Mouse (Mus musculus): ENCODE data around the gene Nkd2. TPM values are rescaled to one million over a fixed set of nuclear protein-coding genes. Genes with fewer than 3 reads are reported as not detected.
A peak's percentile ranks its signal among the peaks of the same experiment; 100 is the strongest.

Nkd2 gene
- total and polyA plus RNA-seq, 2 experiments from 2014 or later = 18.8 to 32.6 TPM

GRCm38 (mm10) chr13:73792176-73792575 lies 55.3 kb downstream of the Nkd2 start:
- H3K9ac ChIP-seq (replicated peaks; ENCODE audit: low read length, poor library complexity, severe bottlenecking) = no peak overlapping the region
- no peak overlapping the region for H3K4me2 ChIP-seq (ENCODE audit: low read depth, low read length, poor library complexity, severe bottlenecking)
- no peaks in the 10 kb centered on the region for H3K9me3 ChIP-seq (ENCODE audit: low read length)
- DNase-seq (ENCODE audit: low spot score) (no peak), ATAC-seq (ENCODE audit: low FRiP score) (no peak)
- no peaks in the 10 kb centered on the region for H3K27me3 ChIP-seq (ENCODE audit: insufficient read depth, low read length)
- H3K27ac ChIP-seq (ENCODE audit: low read depth, low read length) = no peak overlapping the region
- no peak for TF ChIP-seq CTCF (IDR thresholded peaks at IDR 0.05)
- H3K4me1 ChIP-seq (ENCODE audit: insufficient read depth, low read length) = no peaks in the 10 kb centered on the region
- WGBS = 95% methylated on average over 4 of the region's 4 CpGs
- H3K36me3 ChIP-seq (ENCODE audit: insufficient read depth, low read length) = no peaks in the 10 kb centered on the region
- H3K4me3 ChIP-seq (ENCODE audit: low read depth, low read length) = no peak overlapping the region

GRCm38 (mm10) chr13:73782486-73782885 lies 64.9 kb downstream of the Nkd2 start:
- Histone ChIP-seq H3K9ac (replicated peaks; ENCODE audit: low read length, poor library complexity, severe bottlenecking) (no peak overlapping the region), H3K4me1 (ENCODE audit: insufficient read depth, low read length) (no peaks in the 10 kb centered on the region), H3K9me3 (ENCODE audit: low read length) (no peaks in the 10 kb centered on the region), H3K27me3 (ENCODE audit: insufficient read depth, low read length) (no peaks in the 10 kb centered on the region), H3K27ac (ENCODE audit: low read depth, low read length) (no peak overlapping the region), H3K4me2 (ENCODE audit: low read depth, low read length, poor library complexity, severe bottlenecking) (no peak overlapping the region), H3K4me3 (ENCODE audit: low read depth, low read length) (no peak overlapping the region), H3K36me3 (ENCODE audit: insufficient read depth, low read length) (no peaks in the 10 kb centered on the region)
- no peak for TF ChIP-seq CTCF (IDR thresholded peaks at IDR 0.05)
- ATAC-seq (ENCODE audit: low FRiP score) (no peak), DNase-seq (ENCODE audit: low spot score) (no peak)
- 45% methylated on average over 5 of the region's 5 CpGs for WGBS

- no peaks in the 10 kb centered on the region for H3K27me3 ChIP-seq (ENCODE audit: insufficient read depth, low read length)
- H3K27ac ChIP-seq (ENCODE audit: low read depth, low read length) = no peak overlapping the region
- WGBS = 86% methylated on average over 3 of the region's 3 CpGs
- no peak overlapping the region for H3K4me2 ChIP-seq (ENCODE audit: low read depth, low read length, poor library complexity, severe bottlenecking)
- H3K4me1 ChIP-seq (ENCODE audit: insufficient read depth, low read length) = no peaks in the 10 kb centered on the region
- no peaks in the 10 kb centered on the region for H3K36me3 ChIP-seq (ENCODE audit: insufficient read depth, low read length)
- H3K9ac ChIP-seq (replicated peaks; ENCODE audit: low read length, poor library complexity, severe bottlenecking) = no peak overlapping the region
- TF ChIP-seq CTCF (IDR thresholded peaks at IDR 0.05) = no peak
- no peak for ATAC-seq (ENCODE audit: low FRiP score)
- no peak for DNase-seq (ENCODE audit: low spot score)
- no peak overlapping the region for H3K4me3 ChIP-seq (ENCODE audit: low read depth, low read length)
- H3K9me3 ChIP-seq (ENCODE audit: low read length) = no peaks in the 10 kb centered on the region
Measured at GRCm38 (mm10) chr13:73777578-73777977, 69.9 kb downstream of the Nkd2 start.

- TF ChIP-seq CTCF (IDR thresholded peaks at IDR 0.05) = no peak
- no peak for DNase-seq (ENCODE audit: low spot score)
- Histone ChIP-seq H3K4me2 (ENCODE audit: low read depth, low read length, poor library complexity, severe bottlenecking) (no peak overlapping the region), H3K4me3 (ENCODE audit: low read depth, low read length) (no peak overlapping the region), H3K27ac (ENCODE audit: low read depth, low read length) (no peak overlapping the region), H3K4me1 (ENCODE audit: insufficient read depth, low read length) (no peaks in the 10 kb centered on the region), H3K9ac (replicated peaks; ENCODE audit: low read length, poor library complexity, severe bottlenecking) (no peak overlapping the region), H3K9me3 (ENCODE audit: low read length) (no peaks in the 10 kb centered on the region), H3K36me3 (ENCODE audit: insufficient read depth, low read length) (no peaks in the 10 kb centered on the region), H3K27me3 (ENCODE audit: insufficient read depth, low read length) (no peaks in the 10 kb centered on the region)
- no peak for ATAC-seq (ENCODE audit: low FRiP score)
- WGBS = 89% methylated on average over 4 of the region's 4 CpGs
Measured at GRCm38 (mm10) chr13:73775786-73776185, 71.6 kb downstream of the Nkd2 start.

GRCm38 (mm10) chr13:73773519-73774205 lies 73.8 kb downstream of the Nkd2 start:
- DNase-seq (ENCODE audit: low spot score) (peak; percentile 40), ATAC-seq (ENCODE audit: low FRiP score) (peak; percentile 32; the same call in 1 of the 2 replicates)
- Histone ChIP-seq H3K9me3 (ENCODE audit: low read length) (no peaks in the 10 kb centered on the region), H3K36me3 (ENCODE audit: insufficient read depth, low read length) (no peaks in the 10 kb centered on the region), H3K27me3 (ENCODE audit: insufficient read depth, low read length) (no peaks in the 10 kb centered on the region), H3K4me3 (ENCODE audit: low read depth, low read length) (no peak overlapping the region), H3K27ac (ENCODE audit: low read depth, low read length) (no peak overlapping the region), H3K4me2 (ENCODE audit: low read depth, low read length, poor library complexity, severe bottlenecking) (no peak overlapping the region), H3K9ac (replicated peaks; ENCODE audit: low read length, poor library complexity, severe bottlenecking) (no peak overlapping the region), H3K4me1 (ENCODE audit: insufficient read depth, low read length) (no peaks in the 10 kb centered on the region)
- WGBS = 36% methylated on average over 4 of the region's 4 CpGs
- no peak for TF ChIP-seq CTCF (IDR thresholded peaks at IDR 0.05)

GRCm38 (mm10) chr13:73772655-73773054 lies 74.8 kb downstream of the Nkd2 start:
- no peaks in the 10 kb centered on the region for H3K27me3 ChIP-seq (ENCODE audit: insufficient read depth, low read length)
- H3K27ac ChIP-seq (ENCODE audit: low read depth, low read length) = no peak overlapping the region
- WGBS = 67% methylated on average over 2 of the region's 2 CpGs
- no peaks in the 10 kb centered on the region for H3K9me3 ChIP-seq (ENCODE audit: low read length)
- no peak overlapping the region for H3K4me3 ChIP-seq (ENCODE audit: low read depth, low read length)
- no peak overlapping the region for H3K4me2 ChIP-seq (ENCODE audit: low read depth, low read length, poor library complexity, severe bottlenecking)
- TF ChIP-seq CTCF (IDR thresholded peaks at IDR 0.05) = peak; percentile 41; the same call in 1 of the 2 replicates
- H3K4me1 ChIP-seq (ENCODE audit: insufficient read depth, low read length) = no peaks in the 10 kb centered on the region
- H3K9ac ChIP-seq (replicated peaks; ENCODE audit: low read length, poor library complexity, severe bottlenecking) = no peak overlapping the region
- no peaks in the 10 kb centered on the region for H3K36me3 ChIP-seq (ENCODE audit: insufficient read depth, low read length)
- no peak for ATAC-seq (ENCODE audit: low FRiP score)
- no peak for DNase-seq (ENCODE audit: low spot score)
